In the genomic region with DNA sequence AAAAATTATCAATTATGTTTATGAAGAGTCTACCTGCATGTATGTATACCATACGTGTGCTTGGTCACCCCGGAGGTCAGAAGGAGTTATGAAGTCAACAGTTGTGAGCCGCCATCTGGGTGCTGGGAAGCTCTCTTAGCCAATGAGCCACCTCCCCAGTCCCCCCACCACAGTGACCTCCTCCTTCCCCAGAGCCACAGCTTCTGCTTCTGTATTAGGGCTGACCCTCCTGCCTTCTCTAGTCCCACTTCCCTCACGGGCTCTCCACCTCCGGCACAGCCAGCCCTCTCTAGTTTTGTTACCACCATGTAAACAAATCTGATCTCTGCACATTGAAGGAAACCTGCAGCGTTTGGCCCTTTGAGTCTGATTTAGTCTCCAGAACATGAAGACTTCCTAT, we compare ENCODE assay signal across 13 mouse cellular contexts.
"Had no signal": no experiment of that assay in that cellular context is flagged by ENCODE, and none has a peak within 500 bp of the region (broad histone marks: within the 10 kb centered on the region; RNA-seq: fewer than 3 reads in every experiment).

No protein-coding gene starts in this region.

- H3K9me3 ChIP-seq: limb, embryonic 15.5 days; midbrain, embryonic 12.5 days; neural tube, embryonic 13.5 days had no signal

- H3K4me3 ChIP-seq: limb, embryonic 15.5 days; midbrain, embryonic 12.5 days; myocyte; neural tube, embryonic 13.5 days had no signal

- H3K27me3 ChIP-seq: limb, embryonic 15.5 days; midbrain, embryonic 12.5 days; neural tube, embryonic 13.5 days had no signal

- H3K9ac ChIP-seq: limb, embryonic 15.5 days; lung, embryonic 14.5 days; midbrain, embryonic 12.5 days; neural tube, embryonic 13.5 days had no signal

- ATAC-seq: intestine, embryonic 16.5 days had no signal

- H3K36me3 ChIP-seq: limb, embryonic 15.5 days; midbrain, embryonic 12.5 days; neural tube, embryonic 13.5 days had no signal

- DNase-seq: kidney, adult 8-10 months; kidney, postnatal 25 days; layer of hippocampus, adult 9-11 months; layer of hippocampus, postnatal 36 days; lung, embryonic 14.5 days; lung, postnatal 10 days; right cerebral cortex, postnatal 14 days; thymus, postnatal 4 days had no signal

- H3K4me2 ChIP-seq: limb, embryonic 15.5 days; lung, embryonic 14.5 days; midbrain, embryonic 12.5 days; neural tube, embryonic 13.5 days had no signal

- H3K27ac ChIP-seq: limb, embryonic 15.5 days; midbrain, embryonic 12.5 days; neural tube, embryonic 13.5 days had no signal
